In genomic region chr6:20037769-20038168, GRCm38 (mm10) we compare ENCODE assay signal across 8 mouse cellular contexts.
DNase-seq lines count a peak whose midpoint lies in the region; ATAC-seq lines count a peak whose summit lies in the region.

No protein-coding gene starts in this region.

- DNase-seq in kidney, postnatal 10 days = peak; percentile 5
- no peak for DNase-seq in kidney, postnatal 4 days
- peak; percentile 94 for DNase-seq in brain, adult 2 months (ENCODE audit: low read depth, low spot score)
- peak; percentile 19 to 29 for DNase-seq in heart, adult 18-20 months
- peak; percentile 58 to 62 for DNase-seq in left cerebral cortex, postnatal 14 days (ENCODE audit: low spot score in 2 of 2)
- DNase-seq in thymus, postnatal 25 days = no peak
- no peak for DNase-seq in natural killer cell, adult 2 months (ENCODE audit: low spot score in 2 of 2)

- ATAC-seq in erythroid progenitor cell, adult 5-6 weeks (replicated peaks; ENCODE audit: low FRiP score, poor library complexity, severe bottlenecking) = no peak

- intact Hi-C loops in left cerebral cortex, postnatal 14 days (cut with DNase I) = no loop called here

Comparison
In these comparisons a context has a peak if more than half of its experiments do, and no peak if none do; other contexts are left out.
1. DNase-seq: peak in kidney, postnatal 10 days (single experiment), brain, adult 2 months (single experiment), heart, adult 18-20 months (2 of 2) and left cerebral cortex, postnatal 14 days (2 of 2); none in kidney, postnatal 4 days (0 of 2), thymus, postnatal 25 days (single experiment) and natural killer cell, adult 2 months (0 of 2).